Mouse (Mus musculus) splenic B cell, adult 2 months (primary cell): ENCODE measurements around the gene Mab21l1.

ENCODE experiments used
- DNase-seq: peaks from one replicate; pipeline ENCODE4 v3.0.0-alpha.2; 2011; ENCODE audit warnings: low read depth, low spot score
- H3K27me3 ChIP-seq: 2 replicates; pipeline ENCODE4 v1.6.1; 2012; ENCODE audit warnings: mild to moderate bottlenecking, low read length, moderate library complexity, mixed read lengths; ENCODE audit not compliant: control insufficient read depth, poor library complexity, insufficient read depth, severe bottlenecking
- H3K36me3 ChIP-seq: 2 replicates; pipeline ENCODE4 v1.6.1; 2012; ENCODE audit warnings: mild to moderate bottlenecking, low read length, moderate library complexity, mixed read lengths; ENCODE audit not compliant: control insufficient read depth, poor library complexity, insufficient read depth, severe bottlenecking

Gene Mab21l1

DNA sequence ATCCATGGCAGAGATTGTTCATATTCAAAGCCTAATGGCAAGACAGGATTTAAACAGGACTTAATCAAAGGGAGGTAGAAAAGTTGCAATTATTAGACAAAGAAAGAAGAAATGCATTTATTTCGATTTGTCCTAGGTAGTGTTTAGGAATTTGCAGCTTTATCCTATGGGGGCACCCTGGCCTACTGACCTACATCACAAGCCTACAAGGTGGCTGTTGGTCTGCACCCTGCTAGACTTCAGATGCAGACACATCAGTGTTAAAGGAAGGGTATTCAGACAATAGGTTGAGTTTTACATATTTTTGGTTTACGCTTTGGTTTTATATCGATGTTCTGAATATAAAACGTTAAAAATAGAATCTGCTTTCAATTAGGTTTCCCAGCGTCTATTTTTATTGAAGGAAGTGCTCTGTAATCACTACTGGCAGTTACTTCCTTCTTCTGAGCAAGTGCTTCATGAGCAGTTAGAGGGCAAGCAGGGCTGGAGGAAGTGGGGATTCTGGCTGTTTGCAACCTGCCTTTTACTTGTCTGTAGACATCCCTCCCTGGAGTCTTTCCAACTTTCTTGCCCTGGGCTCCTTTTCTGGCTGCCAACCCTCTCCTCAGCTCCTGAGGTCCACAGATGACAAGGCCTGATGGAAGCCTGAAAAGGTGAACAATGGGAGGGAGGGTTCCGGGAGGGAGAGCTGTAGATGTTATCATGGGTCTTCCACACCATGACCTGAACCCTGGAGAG is 34.5 kb downstream of the Mab21l1 start:
- Histone ChIP-seq H3K36me3 (no peaks in the 10 kb centered on the region), H3K27me3 (no peaks in the 10 kb centered on the region)
- no peak for DNase-seq

GRCm38 (mm10) chr3:55818082-55818481 is 35.8 kb downstream of the Mab21l1 start:
- H3K27me3 ChIP-seq = no peaks in the 10 kb centered on the region
- no peaks in the 10 kb centered on the region for H3K36me3 ChIP-seq
- no peak for DNase-seq

- DNase-seq = no peak
- Histone ChIP-seq H3K27me3 (no peaks in the 10 kb centered on the region), H3K36me3 (no peaks in the 10 kb centered on the region)
Measured at GRCm38 (mm10) chr3:55819598-55819997, 37.3 kb downstream of the Mab21l1 start.

- no peaks in the 10 kb centered on the region for H3K36me3 ChIP-seq
- no peak for DNase-seq
- H3K27me3 ChIP-seq = no peaks in the 10 kb centered on the region
Measured at GRCm38 (mm10) chr3:55824864-55825263, 42.6 kb downstream of the Mab21l1 start.

DNA sequence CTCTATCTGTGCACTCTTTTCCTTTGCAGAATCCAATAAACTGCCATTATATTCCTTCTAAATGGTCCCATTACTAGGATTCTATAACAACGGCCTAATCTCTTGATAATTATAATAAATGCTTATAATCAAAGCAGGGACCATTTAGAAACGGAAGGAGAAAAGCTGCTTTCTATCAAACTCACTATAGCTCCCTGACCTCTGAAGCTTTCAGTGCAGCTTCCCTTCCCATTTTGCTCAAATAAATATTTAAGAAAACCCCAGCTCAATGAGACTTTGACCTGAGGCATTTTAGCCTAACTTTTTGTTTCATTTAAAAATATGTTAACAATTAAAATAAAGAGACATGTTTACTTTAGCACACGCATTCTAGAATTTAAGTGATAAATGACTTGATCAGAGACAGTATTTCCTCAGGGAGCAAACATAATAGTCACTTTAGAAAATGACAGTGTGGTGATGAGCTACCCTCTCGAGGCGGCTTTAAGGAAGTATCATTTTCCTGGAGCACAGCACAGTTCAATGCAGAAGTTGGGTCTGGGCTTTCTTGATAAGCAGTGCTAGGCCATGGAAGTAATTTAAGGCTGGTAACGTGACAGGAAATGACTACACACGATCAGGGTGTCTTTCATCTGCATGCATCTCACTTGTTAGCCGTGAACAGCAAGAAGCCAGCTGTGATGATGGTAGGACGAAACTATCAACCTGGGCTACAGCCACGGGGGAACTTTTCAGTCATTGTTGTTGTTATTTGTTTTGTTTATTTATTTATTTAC is 46.4 kb downstream of the Mab21l1 start:
- DNase-seq = no peak
- no peaks in the 10 kb centered on the region for H3K27me3 ChIP-seq
- H3K36me3 ChIP-seq = no peaks in the 10 kb centered on the region

- no peak for DNase-seq
- H3K27me3 ChIP-seq = no peaks in the 10 kb centered on the region; the same call in 1 of the 2 replicates
Measured at GRCm38 (mm10) chr3:55830226-55830625, 47.9 kb downstream of the Mab21l1 start.

More at GRCm38 (mm10) chr3:55830226-55830625, 47.9 kb downstream of the Mab21l1 start:
- H3K36me3 ChIP-seq = no peaks in the 10 kb centered on the region
